Mouse (Mus musculus) midbrain, embryonic 14.5 days (tissue): ENCODE data around the gene Slc7a10. TPM values are rescaled to one million over a fixed set of nuclear protein-coding genes. Genes with fewer than 3 reads are reported as not detected.

Experiments
- ATAC-seq: fragments of 200-750 bp; cut with Nextera tagmentation; 2 replicates; pipeline ENCODE4 v1.8.0; 2017; ENCODE audit warnings: moderate number of reproducible peaks, moderate library complexity; ENCODE audit not compliant: low FRiP score, low TSS enrichment
- DNase-seq: peaks from one replicate; pipeline ENCODE4 v3.0.0-alpha.2; 2015
- H3K27ac ChIP-seq: fragments of 300-500 bp; sonication (generic); replicated peaks from 2 replicates; pipeline ENCODE4 v1.5.1; 2014; ENCODE audit warnings: mild to moderate bottlenecking, low read depth, low read length, moderate library complexity
- H3K27me3 ChIP-seq: fragments of 300-500 bp; sonication (generic); 2 replicates; pipeline ENCODE4 v1.6.1; 2014; ENCODE audit warnings: low read length, control low read depth, mixed read lengths; ENCODE audit not compliant: control insufficient read depth, insufficient read depth
- H3K36me3 ChIP-seq: fragments of 300-500 bp; sonication (generic); 2 replicates; pipeline ENCODE4 v1.6.1; 2014; ENCODE audit warnings: low read length, control low read depth; ENCODE audit not compliant: control insufficient read depth, insufficient read depth
- H3K4me1 ChIP-seq: fragments of 300-500 bp; sonication (generic); 2 replicates; pipeline ENCODE4 v1.6.1; 2014; ENCODE audit warnings: mild to moderate bottlenecking, antibody characterized with exemption, low read length, control low read depth; ENCODE audit not compliant: control insufficient read depth, insufficient read depth
- H3K4me2 ChIP-seq: fragments of 300-500 bp; sonication (generic); 2 replicates; pipeline ENCODE4 v1.6.1; 2014; ENCODE audit warnings: mild to moderate bottlenecking, low read length, moderate library complexity
- H3K4me3 ChIP-seq: fragments of 300-500 bp; sonication (generic); replicated peaks from 2 replicates; pipeline ENCODE4 v1.5.1; 2014; ENCODE audit warnings: low read depth, low read length
- H3K9ac ChIP-seq: fragments of 300-500 bp; sonication (generic); replicated peaks from 2 replicates; pipeline ENCODE4 v1.6.1; 2014; ENCODE audit warnings: mild to moderate bottlenecking, low read length, moderate library complexity
- H3K9me3 ChIP-seq: fragments of 300-500 bp; sonication (generic); 2 replicates; pipeline ENCODE4 v1.6.1; 2016; ENCODE audit warnings: low read length, control low read depth, mixed read lengths; ENCODE audit not compliant: control insufficient read depth
- WGBS: fragments of 180-500 bp; shearing (Covaris S2); extraction: QIAGEN DNeasy Blood & Tissue Kit; methylation state at CpG from one replicate; pipeline ENCODE4 v1.1.7; 2014; 5-methylcytosine and 5-hydroxymethylcytosine counted together
- polyA plus RNA-seq: library from polyadenylated mRNA; unstranded; fragments of >200 nt; fragmentation: Nextera tagmentation; extraction: Ambion mirVana; gene quantifications from 2 replicates; pipeline ENCODE4 v1.2.1, GENCODE M21; 2014

Slc7a10 gene
- polyA plus RNA-seq, 1 experiment from 2014 or later = 6.5 TPM

- Histone ChIP-seq H3K9me3 (no peaks in the 10 kb centered on the region), H3K36me3 (no peaks in the 10 kb centered on the region), H3K4me3 (no peak overlapping the region), H3K9ac (no peak overlapping the region), H3K4me1 (no peaks in the 10 kb centered on the region), H3K4me2 (no peak overlapping the region), H3K27ac (no peak overlapping the region), H3K27me3 (no peaks in the 10 kb centered on the region)
- ATAC-seq (no peak), DNase-seq (no peak)
- WGBS = 79% methylated on average over 15 of the region's 15 CpGs
These were observed 36.4 kb upstream of the Slc7a10 start for GRCm38 (mm10) chr7:35149616-35150433.

DNA sequence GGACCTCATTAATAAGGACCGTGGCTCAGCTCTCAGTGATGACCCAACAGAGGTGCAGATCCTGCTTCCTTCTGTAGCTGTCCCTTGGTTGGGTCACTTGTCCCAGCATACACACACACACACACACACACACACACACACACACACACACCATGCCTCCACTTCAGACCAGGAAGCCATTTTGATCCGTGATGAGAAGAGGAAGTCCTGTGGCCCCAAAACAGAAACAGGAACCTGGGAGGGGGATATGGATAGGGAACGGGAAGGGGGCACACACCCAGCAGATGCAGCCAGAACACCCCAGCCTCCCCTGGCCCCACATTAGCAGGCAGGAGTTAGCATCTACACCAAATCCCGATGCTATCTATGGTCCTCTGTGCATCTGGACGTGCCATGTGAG lies 35.3 kb upstream of the Slc7a10 start:
- Histone ChIP-seq H3K4me3 (no peak overlapping the region), H3K9ac (no peak overlapping the region), H3K27me3 (no peaks in the 10 kb centered on the region), H3K9me3 (no peaks in the 10 kb centered on the region), H3K27ac (no peak overlapping the region), H3K36me3 (no peaks in the 10 kb centered on the region), H3K4me1 (no peaks in the 10 kb centered on the region), H3K4me2 (no peak overlapping the region)
- no peak for DNase-seq
- ATAC-seq = no peak
- 85% methylated on average over 5 of the region's 5 CpGs for WGBS

- 84% methylated on average over 12 of the region's 12 CpGs for WGBS
- DNase-seq (no peak), ATAC-seq (no peak)
- H3K9me3 ChIP-seq = no peaks in the 10 kb centered on the region
- no peaks in the 10 kb centered on the region for H3K4me1 ChIP-seq
- no peak overlapping the region for H3K4me2 ChIP-seq
- H3K4me3 ChIP-seq = no peak overlapping the region
- H3K27ac ChIP-seq = no peak overlapping the region
- H3K27me3 ChIP-seq = no peaks in the 10 kb centered on the region
- no peak overlapping the region for H3K9ac ChIP-seq
- H3K36me3 ChIP-seq = no peaks in the 10 kb centered on the region
These were observed 31.7 kb upstream of the Slc7a10 start for GRCm38 (mm10) chr7:35154449-35154848.

DNA sequence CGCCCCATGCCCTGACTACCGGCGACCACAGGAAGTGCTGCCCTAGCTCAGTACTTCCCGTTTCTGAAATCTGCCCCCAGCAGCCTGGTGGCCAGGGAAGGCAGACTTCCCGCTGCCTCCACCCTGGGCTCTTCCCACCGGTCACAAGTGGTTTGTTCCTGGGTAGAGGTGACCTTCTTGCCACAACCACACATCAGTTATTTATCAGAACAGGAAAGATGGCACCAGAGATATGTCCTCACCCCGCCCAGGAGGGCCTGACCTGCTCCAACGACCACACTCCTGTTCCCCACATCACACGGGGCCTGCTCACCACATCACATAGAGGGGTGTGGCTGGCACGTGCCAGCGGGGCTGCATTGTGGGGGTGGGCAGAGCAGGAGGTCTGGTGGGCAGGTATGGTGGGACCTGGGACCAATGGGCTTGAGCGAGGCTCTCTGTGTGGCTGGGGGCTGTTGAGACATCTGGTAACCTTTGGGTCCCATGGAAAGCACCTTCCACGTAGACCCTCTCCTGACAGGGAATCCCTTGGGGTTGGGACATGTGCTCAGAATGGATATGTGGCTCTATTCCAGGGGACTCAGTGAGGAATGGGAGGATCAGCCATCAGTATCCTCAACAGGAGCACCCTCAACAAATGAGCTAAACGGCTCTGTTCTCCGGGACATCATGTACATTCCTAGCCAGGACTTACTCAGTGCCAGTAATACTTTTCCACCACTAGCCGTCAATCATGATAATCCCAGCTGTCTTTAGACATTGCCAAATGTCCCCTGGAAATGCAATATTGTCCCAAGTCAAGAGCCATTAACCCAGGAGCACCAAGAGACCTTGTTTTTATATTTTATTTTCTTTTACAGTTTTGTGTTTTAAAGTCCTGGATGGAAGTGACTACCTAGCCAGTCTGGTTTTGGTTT lies 29.4 kb upstream of the Slc7a10 start:
- no peaks in the 10 kb centered on the region for H3K27me3 ChIP-seq
- H3K4me2 ChIP-seq = no peak overlapping the region
- H3K4me1 ChIP-seq = no peaks in the 10 kb centered on the region
- no peak overlapping the region for H3K9ac ChIP-seq
- 78% methylated on average over 16 of the region's 16 CpGs for WGBS
- no peak overlapping the region for H3K4me3 ChIP-seq
- no peak for DNase-seq
- no peak overlapping the region for H3K27ac ChIP-seq
- H3K36me3 ChIP-seq = no peaks in the 10 kb centered on the region
- no peaks in the 10 kb centered on the region for H3K9me3 ChIP-seq
- ATAC-seq = no peak

GRCm38 (mm10) chr7:35157512-35157911 lies 28.7 kb upstream of the Slc7a10 start:
- ATAC-seq (no peak), DNase-seq (no peak)
- H3K9me3 ChIP-seq = no peaks in the 10 kb centered on the region
- H3K4me1 ChIP-seq = no peaks in the 10 kb centered on the region
- 83% methylated on average over 3 of the region's 3 CpGs for WGBS
- no peaks in the 10 kb centered on the region for H3K27me3 ChIP-seq
- H3K4me2 ChIP-seq = no peak overlapping the region
- H3K27ac ChIP-seq = no peak overlapping the region
- H3K4me3 ChIP-seq = no peak overlapping the region
- no peak overlapping the region for H3K9ac ChIP-seq
- no peaks in the 10 kb centered on the region for H3K36me3 ChIP-seq

- Histone ChIP-seq H3K27me3 (no peaks in the 10 kb centered on the region), H3K4me2 (no peak overlapping the region), H3K4me1 (no peaks in the 10 kb centered on the region), H3K9me3 (no peaks in the 10 kb centered on the region), H3K4me3 (no peak overlapping the region), H3K36me3 (no peaks in the 10 kb centered on the region), H3K9ac (no peak overlapping the region), H3K27ac (no peak overlapping the region)
- DNase-seq (no peak), ATAC-seq (no peak)
- WGBS = 79% methylated on average over 6 of the region's 6 CpGs
These were observed 23.7 kb upstream of the Slc7a10 start for GRCm38 (mm10) chr7:35162443-35162842.

GRCm38 (mm10) chr7:35163600-35163999 lies 22.6 kb upstream of the Slc7a10 start:
- H3K9me3 ChIP-seq = no peaks in the 10 kb centered on the region
- ATAC-seq = no peak
- WGBS = 71% methylated on average over 7 of the region's 7 CpGs

DNA sequence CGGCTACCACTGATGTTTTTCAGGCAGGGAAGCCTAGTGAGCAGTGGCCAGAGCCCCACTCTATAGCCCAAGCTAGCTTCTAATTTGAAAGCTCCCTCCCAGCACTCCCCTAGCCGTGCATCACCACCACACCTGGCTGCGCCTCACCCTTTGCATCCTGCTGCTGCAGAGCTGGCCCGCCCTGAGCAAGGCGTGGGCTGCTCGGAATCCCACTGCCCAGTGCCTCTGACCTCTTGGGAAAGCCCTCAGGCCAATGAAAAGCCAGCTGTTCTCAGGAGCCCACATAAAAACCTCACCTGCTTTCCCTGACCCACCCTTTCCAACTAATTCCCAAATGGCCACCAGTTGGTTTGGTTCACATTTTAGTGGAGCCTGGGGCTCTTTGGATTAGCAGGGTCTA lies 22.1 kb upstream of the Slc7a10 start:
- no peak overlapping the region for H3K4me2 ChIP-seq
- no peak for ATAC-seq

More at GRCm38 (mm10) chr7:35163600-35163999, 22.6 kb upstream of the Slc7a10 start:
- no peak for DNase-seq
- Histone ChIP-seq H3K27me3 (no peaks in the 10 kb centered on the region), H3K4me3 (no peak overlapping the region), H3K9ac (no peak overlapping the region), H3K4me1 (no peaks in the 10 kb centered on the region), H3K4me2 (no peak overlapping the region), H3K27ac (no peak overlapping the region), H3K36me3 (no peaks in the 10 kb centered on the region)

More for the DNA sequence above, 22.1 kb upstream of the Slc7a10 start:
- H3K4me3 ChIP-seq = no peak overlapping the region
- WGBS = 76% methylated on average over 6 of the region's 6 CpGs
- H3K27me3 ChIP-seq = no peaks in the 10 kb centered on the region
- no peak overlapping the region for H3K27ac ChIP-seq
- no peaks in the 10 kb centered on the region for H3K4me1 ChIP-seq
- no peak for DNase-seq
- no peaks in the 10 kb centered on the region for H3K36me3 ChIP-seq
- no peak overlapping the region for H3K9ac ChIP-seq
- no peaks in the 10 kb centered on the region for H3K9me3 ChIP-seq
